Mouse (Mus musculus): ENCODE measurements around the gene Ahcyl1.

DNA sequence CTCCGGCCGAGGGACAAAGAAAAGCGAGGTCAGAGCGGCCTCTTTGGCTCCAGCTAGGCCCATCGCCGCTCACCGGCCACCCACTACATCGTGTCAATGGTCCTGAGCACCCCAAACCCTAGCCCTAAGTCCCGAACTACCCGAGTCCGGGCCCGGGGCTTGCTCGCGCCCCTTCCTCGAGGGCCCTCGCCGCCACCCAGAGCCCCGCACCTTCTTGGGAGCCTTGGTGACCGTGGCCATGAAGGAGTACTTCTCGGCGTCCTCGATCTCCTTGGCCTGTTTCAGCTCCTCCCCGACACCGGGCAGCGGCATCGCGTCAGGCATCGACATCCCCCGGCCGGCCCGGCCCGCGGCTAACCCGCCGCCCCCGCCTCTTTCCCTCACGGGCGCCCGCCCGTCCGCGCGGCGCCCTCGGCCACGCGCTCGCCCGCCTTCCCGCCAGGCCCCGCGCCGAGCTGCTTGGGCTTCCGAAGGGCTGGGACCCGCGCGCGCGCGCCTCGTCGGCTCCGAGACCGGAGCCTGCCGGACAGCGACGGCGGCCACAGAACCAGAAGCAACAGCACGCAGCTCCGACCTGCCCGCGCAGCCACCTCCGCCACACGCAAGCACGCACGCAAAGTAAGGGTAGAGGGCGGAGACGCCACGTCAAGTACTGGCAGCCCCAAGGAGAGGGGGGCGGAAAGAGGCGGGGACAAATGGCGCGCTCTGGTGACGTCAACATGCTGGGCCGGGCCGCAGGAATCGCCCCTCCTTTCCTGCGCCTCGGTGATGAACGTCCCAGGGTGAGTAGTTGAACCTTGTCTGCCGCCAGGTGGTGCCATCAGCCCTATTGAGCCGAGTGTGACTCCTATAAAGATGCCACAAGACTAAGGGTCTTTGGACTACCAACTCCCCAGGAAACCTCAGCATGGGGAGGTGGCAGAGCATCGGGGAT lies at the start of gene Ahcyl1:
- TF ChIP-seq POLR2A (IDR thresholded peaks at IDR 0.05; ENCODE audit: low read depth, low read length) (peak; percentile 93), CTCF (IDR thresholded peaks at IDR 0.05; ENCODE audit: borderline replicate concordance, insufficient read depth, low read length) (peak; percentile 90)
